Mouse (Mus musculus) CD4-positive helper T cell, adult 2 months (primary cell): ENCODE results near the gene Primpol.
"Not testable (repeated sequence)": the region's sequence is repeated elsewhere in the genome, so short reads cannot be mapped to it uniquely, and the experiment has no call there.

Experiments
- DNase-seq: peaks from one replicate; pipeline ENCODE4 v3.0.0-alpha.2; 2012; ENCODE audit warnings: low read depth, missing footprints, low spot score

Primpol gene

GRCm38 (mm10) chr8:46603587-46603986 lies 13.4 kb downstream of the Primpol start:
- DNase-seq, result no peak

- no peak for DNase-seq
Measured at GRCm38 (mm10) chr8:46600959-46601707, 15.9 kb downstream of the Primpol start.

- no peak for DNase-seq
Measured at GRCm38 (mm10) chr8:46599314-46599904, 17.6 kb downstream of the Primpol start.

- no peak for DNase-seq
Measured at GRCm38 (mm10) chr8:46598753-46599152, 18.3 kb downstream of the Primpol start.

GRCm38 (mm10) chr8:46598114-46598513 lies 18.9 kb downstream of the Primpol start:
- no peak for DNase-seq

- no peak for DNase-seq
Measured at GRCm38 (mm10) chr8:46597411-46597810, 19.6 kb downstream of the Primpol start.

- no peak for DNase-seq
Measured at GRCm38 (mm10) chr8:46596530-46596929, 20.5 kb downstream of the Primpol start.

- DNase-seq, result no peak
Measured at GRCm38 (mm10) chr8:46595593-46595992, 21.4 kb downstream of the Primpol start.

GRCm38 (mm10) chr8:46593772-46594171 lies 23.2 kb downstream of the Primpol start:
- DNase-seq, result no peak

- no peak for DNase-seq
Measured at GRCm38 (mm10) chr8:46593067-46593466, 23.9 kb downstream of the Primpol start.

- DNase-seq, result no peak
Measured at GRCm38 (mm10) chr8:46588663-46589062, 28.3 kb downstream of the Primpol start.

- no peak for DNase-seq
Measured at GRCm38 (mm10) chr8:46587911-46588310, 29.1 kb downstream of the Primpol start.

GRCm38 (mm10) chr8:46585576-46585975 lies 31.4 kb downstream of the Primpol start:
- DNase-seq, result no peak

GRCm38 (mm10) chr8:46584328-46584727 lies 32.7 kb downstream of the Primpol start:
- not testable (repeated sequence) for DNase-seq

GRCm38 (mm10) chr8:46578794-46579193 lies 38.2 kb downstream of the Primpol start:
- DNase-seq, result no peak

- DNase-seq, result no peak
Measured at GRCm38 (mm10) chr8:46573964-46574363, 43.0 kb downstream of the Primpol start.

- DNase-seq, result no peak
Measured at GRCm38 (mm10) chr8:46573446-46573845, 43.6 kb downstream of the Primpol start.

GRCm38 (mm10) chr8:46570673-46571072 lies 46.3 kb downstream of the Primpol start:
- DNase-seq, result no peak

- no peak for DNase-seq
Measured at GRCm38 (mm10) chr8:46569659-46570441, 47.2 kb downstream of the Primpol start.

- DNase-seq, result no peak
Measured at GRCm38 (mm10) chr8:46568942-46569341, 48.1 kb downstream of the Primpol start.

- DNase-seq, result no peak
Measured at GRCm38 (mm10) chr8:46567946-46568345, 49.1 kb downstream of the Primpol start.

- no peak for DNase-seq
Measured at GRCm38 (mm10) chr8:46566914-46567529, 50.0 kb downstream of the Primpol start.
